Mouse (Mus musculus): ENCODE results near the gene Cryzl1.

- no peak for TF ChIP-seq CTCF (IDR thresholded peaks at IDR 0.05; ENCODE audit: extremely low read depth, insufficient read depth, insufficient read length, insufficient replicate concordance)
- no peak for TF ChIP-seq POLR2A (IDR thresholded peaks at IDR 0.05; ENCODE audit: low read depth, low read length)
Measured at GRCm38 (mm10) chr16:91768586-91768985, 39.8 kb upstream of the Cryzl1 start.
